ENCODE assay signal across 17 mouse cellular contexts in genomic region chr15:78955663-78956062, GRCm38 (mm10). TPM values are rescaled to one million over a fixed set of nuclear protein-coding genes. Genes with fewer than 3 reads are reported as not detected.
A peak's percentile ranks its signal among the peaks of the same experiment; 100 is the strongest.
DNase-seq lines count a peak whose midpoint lies in the region; ATAC-seq and TF ChIP-seq lines count a peak whose summit lies in the region.
"Had no signal": no experiment of that assay in that cellular context is flagged by ENCODE, and none has a peak within 500 bp of the region (broad histone marks: within the 10 kb centered on the region; RNA-seq: fewer than 3 reads in every experiment).

No protein-coding gene starts in this region.

- peak; percentile 24; the same call in 1 of the 2 replicates for TF ChIP-seq CTCF in hindbrain, postnatal 0 days (IDR thresholded peaks at IDR 0.05; ENCODE audit: low read depth)
- TF ChIP-seq CTCF in lung, embryonic 14.5 days (IDR thresholded peaks at IDR 0.05; ENCODE audit: low read depth): 0 out of 2 replicates have a peak, but pooled peaks have one; percentile 4
- peak in 1 of 2 experiments; percentile 32; a peak in 2 of 4 replicates for TF ChIP-seq CTCF in CH12.LX (conservative IDR thresholded peaks at IDR 0.05 in 1 of 2, IDR thresholded peaks at IDR 0.05 in 1 of 2; ENCODE audit: low read depth in 2 of 2, low read length in 2 of 2)
- peak; percentile 37 for TF ChIP-seq CTCF in stomach, postnatal 0 days (IDR thresholded peaks at IDR 0.05; ENCODE audit: low read depth)

- TF ChIP-seq EP300 in CH12.LX (IDR thresholded peaks at IDR 0.05; ENCODE audit: low read length): no peak
- TF ChIP-seq EP300 in stomach, postnatal 0 days (optimal IDR thresholded peaks at IDR 0.05): no peak

- no peak for ATAC-seq in hindbrain, postnatal 0 days
- no peak for ATAC-seq in hindbrain, embryonic 13.5 days (ENCODE audit: low FRiP score)
- ATAC-seq in lung, embryonic 14.5 days (ENCODE audit: insufficient read depth): no peak
- ATAC-seq in stomach, postnatal 0 days (ENCODE audit: low FRiP score, low TSS enrichment): no peak
- ATAC-seq: forebrain, embryonic 16.5 days had no signal

- H3K4me3 ChIP-seq in hindbrain, postnatal 0 days (ENCODE audit: low read length): no peak overlapping the region
- H3K4me3 ChIP-seq in hindbrain, embryonic 13.5 days: no peak overlapping the region
- H3K4me3 ChIP-seq in lung, embryonic 14.5 days (ENCODE audit: low read depth, low read length): no peak overlapping the region
- H3K4me3 ChIP-seq in CH12.LX (replicated peaks in 1 of 3; ENCODE audit: low read depth in 2 of 3, low read length in 2 of 3, poor library complexity in 1 of 3): no peak overlapping the region
- no peak overlapping the region for H3K4me3 ChIP-seq in stomach, postnatal 0 days (ENCODE audit: low read depth, low read length)
- H3K4me3 ChIP-seq: embryonic facial prominence, embryonic 12.5 days; heart, embryonic 10.5 days had no signal

- H3K27me3 ChIP-seq in hindbrain, postnatal 0 days (ENCODE audit: insufficient read depth, low read length): no peaks in the 10 kb centered on the region
- H3K27me3 ChIP-seq in hindbrain, embryonic 13.5 days: no peaks in the 10 kb centered on the region
- no peaks in the 10 kb centered on the region for H3K27me3 ChIP-seq in lung, embryonic 14.5 days (ENCODE audit: insufficient read depth, low read length)
- H3K27me3 ChIP-seq in CH12.LX (replicated peaks): peaks cover 10% of the 10 kb centered on the region
- H3K27me3 ChIP-seq in stomach, postnatal 0 days (ENCODE audit: control insufficient read depth, insufficient read depth, low read length): no peaks in the 10 kb centered on the region
- H3K27me3 ChIP-seq: embryonic facial prominence, embryonic 12.5 days had no signal

- 72% methylated on average over 3 of the region's 3 CpGs for WGBS in hindbrain, postnatal 0 days
- 73% methylated on average over 3 of the region's 3 CpGs for WGBS in hindbrain, embryonic 13.5 days
- WGBS in lung, embryonic 14.5 days: 68% methylated on average over 3 of the region's 3 CpGs
- 72% methylated on average over 3 of the region's 3 CpGs for WGBS in stomach, postnatal 0 days

- no peaks in the 10 kb centered on the region for H3K9me3 ChIP-seq in hindbrain, postnatal 0 days (ENCODE audit: low read length)
- no peaks in the 10 kb centered on the region for H3K9me3 ChIP-seq in hindbrain, embryonic 13.5 days
- no peaks in the 10 kb centered on the region for H3K9me3 ChIP-seq in lung, embryonic 14.5 days (ENCODE audit: low read depth, low read length)
- peaks cover 2% of the 10 kb centered on the region for H3K9me3 ChIP-seq in CH12.LX (replicated peaks; ENCODE audit: low read length)
- no peaks in the 10 kb centered on the region for H3K9me3 ChIP-seq in stomach, postnatal 0 days (ENCODE audit: control insufficient read depth, low read length)
- H3K9me3 ChIP-seq: embryonic facial prominence, embryonic 12.5 days; heart, embryonic 10.5 days had no signal

- dilution Hi-C loops in CH12.LX (cut with MboI; ENCODE audit: extremely low pct_ligation_motif_present, extremely low pct_unique_long_range_greater_than_20kb, low sequenced_read_pairs): no loop called here

- no peak for DNase-seq in hindbrain, postnatal 0 days (ENCODE audit: low spot score)
- no peak for DNase-seq in lung, embryonic 14.5 days
- no peak for DNase-seq in lung, postnatal 36 days
- no peak for DNase-seq in CH12.LX (ENCODE audit: extremely low read depth)
- no peak for DNase-seq in stomach, postnatal 0 days (ENCODE audit: low spot score)
- no peak for DNase-seq in T-cell, adult 2 months (ENCODE audit: low spot score)
- DNase-seq: adrenal gland, adult 8-10 months; adrenal gland, postnatal 36 days; cerebellum, adult 11 months; gastrocnemius, postnatal 25 days; heart, adult 11 months; heart, postnatal 10 days had no signal

- no peak; the same call in none of the 2 replicates for TF ChIP-seq RAD21 in CH12.LX (IDR thresholded peaks at IDR 0.05; ENCODE audit: low read depth, low read length)

- no peak for TF ChIP-seq POLR2A in CH12.LX (IDR thresholded peaks at IDR 0.05; ENCODE audit: low read depth, low read length)

- in situ Hi-C loops in CH12.LX (cut with MboI; ENCODE audit: low pct_ligation_motif_present, low pct_unique_long_range_greater_than_20kb, low sequenced_read_pairs): no loop called here

- H3K4me1 ChIP-seq in hindbrain, postnatal 0 days (ENCODE audit: insufficient read depth, low read length): no peaks in the 10 kb centered on the region
- H3K4me1 ChIP-seq in hindbrain, embryonic 13.5 days (replicated peaks): peaks cover 4% of the 10 kb centered on the region; the same call in 1 of the 2 replicates
- no peaks in the 10 kb centered on the region for H3K4me1 ChIP-seq in lung, embryonic 14.5 days (ENCODE audit: insufficient read depth)
- peaks cover 3 to 12% of the 10 kb centered on the region in 2 experiments; a peak in 1 of 4 replicates for H3K4me1 ChIP-seq in CH12.LX (ENCODE audit: control insufficient read depth in 1 of 2, insufficient read depth in 2 of 2)
- H3K4me1 ChIP-seq in stomach, postnatal 0 days (replicated peaks; ENCODE audit: control insufficient read depth, insufficient read depth): no peaks in the 10 kb centered on the region

- H3K9ac ChIP-seq in hindbrain, postnatal 0 days (replicated peaks; ENCODE audit: low read length): no peak overlapping the region
- H3K9ac ChIP-seq in hindbrain, embryonic 13.5 days: no peak overlapping the region
- no peak overlapping the region for H3K9ac ChIP-seq in lung, embryonic 14.5 days
- H3K9ac ChIP-seq in CH12.LX (ENCODE audit: insufficient read depth, low read depth): no peak overlapping the region
- no peak overlapping the region for H3K9ac ChIP-seq in stomach, postnatal 0 days (ENCODE audit: low read length)
- H3K9ac ChIP-seq: embryonic facial prominence, embryonic 12.5 days; hindbrain, embryonic 14.5 days had no signal

- no peak overlapping the region for H3K27ac ChIP-seq in hindbrain, postnatal 0 days
- H3K27ac ChIP-seq in hindbrain, embryonic 13.5 days: no peak overlapping the region
- no peak overlapping the region for H3K27ac ChIP-seq in lung, embryonic 14.5 days (ENCODE audit: low read depth)
- no peak overlapping the region for H3K27ac ChIP-seq in CH12.LX (ENCODE audit: insufficient read depth, low read depth)
- no peak overlapping the region for H3K27ac ChIP-seq in stomach, postnatal 0 days (replicated peaks)
- H3K27ac ChIP-seq: embryonic facial prominence, embryonic 12.5 days; heart, embryonic 10.5 days; hindbrain, embryonic 14.5 days had no signal

- H3K36me3 ChIP-seq in hindbrain, postnatal 0 days (ENCODE audit: insufficient read depth, low read length): peaks cover 22% of the 10 kb centered on the region
- H3K36me3 ChIP-seq in hindbrain, embryonic 13.5 days: peaks cover 80% of the 10 kb centered on the region
- no peaks in the 10 kb centered on the region for H3K36me3 ChIP-seq in lung, embryonic 14.5 days (ENCODE audit: insufficient read depth)
- no peaks in the 10 kb centered on the region for H3K36me3 ChIP-seq in CH12.LX (replicated peaks in 1 of 2; ENCODE audit: control insufficient read depth in 1 of 2, insufficient read depth in 1 of 2, low read length in 1 of 2)
- H3K36me3 ChIP-seq in stomach, postnatal 0 days (ENCODE audit: control insufficient read depth, insufficient read depth, low read length): no peaks in the 10 kb centered on the region

- no peaks in the 10 kb centered on the region for H3K79me2 ChIP-seq in CH12.LX (replicated peaks; ENCODE audit: control insufficient read depth, extremely low read depth, insufficient read depth, poor library complexity, severe bottlenecking)

- no peak overlapping the region for H3K4me2 ChIP-seq in hindbrain, postnatal 0 days (ENCODE audit: low read depth, low read length)
- H3K4me2 ChIP-seq in hindbrain, embryonic 13.5 days: no peak overlapping the region
- H3K4me2 ChIP-seq in lung, embryonic 14.5 days: no peak overlapping the region
- no peak overlapping the region for H3K4me2 ChIP-seq in CH12.LX (ENCODE audit: insufficient read depth, low read depth, poor library complexity, severe bottlenecking)
- no peak overlapping the region for H3K4me2 ChIP-seq in stomach, postnatal 0 days (replicated peaks; ENCODE audit: low read depth)
- H3K4me2 ChIP-seq: embryonic facial prominence, embryonic 12.5 days; hindbrain, embryonic 14.5 days had no signal

RNA-seq across cellular contexts. Expression of gene Triobp, which starts 8.1 kb away (rescaled TPM):
- total RNA-seq in hindbrain, postnatal 0 days (2014; rRNA removed): 42.0 and 57.6 TPM in 2 replicates
- polyA plus RNA-seq in hindbrain, postnatal 0 days (2015; fragmentation: Nextera tagmentation; extraction: Ambion mirVana): 19.0 and 20.7 TPM in 2 replicates
- polyA plus RNA-seq in hindbrain, embryonic 13.5 days (2015; fragmentation: Nextera tagmentation; extraction: Ambion mirVana): 31.6 and 36.6 TPM in 2 replicates
- polyA plus RNA-seq in lung, embryonic 14.5 days (2014; fragmentation: Nextera tagmentation; extraction: Ambion mirVana): 47.5 and 49.2 TPM in 2 replicates
- total RNA-seq in CH12.LX (2012; rRNA removed) (26.3 and 31.0 TPM in 2 replicates), CH12.LX (2014; rRNA removed) (10.9 and 11.5 TPM in 2 replicates)
- 25.5 and 27.3 TPM in 2 replicates for polyA plus RNA-seq in CH12.LX (2012; ENCODE audit: insufficient read length, low read depth)
- 22.4 and 30.6 TPM in 2 replicates for polyA plus RNA-seq in stomach, postnatal 0 days (2015; fragmentation: Nextera tagmentation; extraction: Ambion mirVana)

RNA-seq across cellular contexts. Expression of gene Nol12, which starts 20.9 kb away (rescaled TPM):
- 4.7 and 8.8 TPM in 2 replicates for total RNA-seq in hindbrain, postnatal 0 days (2014; rRNA removed)
- polyA plus RNA-seq in hindbrain, postnatal 0 days (2015; fragmentation: Nextera tagmentation; extraction: Ambion mirVana): 54.8 and 56.4 TPM in 2 replicates
- polyA plus RNA-seq in hindbrain, embryonic 13.5 days (2015; fragmentation: Nextera tagmentation; extraction: Ambion mirVana): 57.4 and 62.3 TPM in 2 replicates
- 52.8 and 57.4 TPM in 2 replicates for polyA plus RNA-seq in lung, embryonic 14.5 days (2014; fragmentation: Nextera tagmentation; extraction: Ambion mirVana)
- 33.2 and 40.0 TPM in 2 replicates for total RNA-seq in CH12.LX (2012; rRNA removed)
- total RNA-seq in CH12.LX (2014; rRNA removed): 13.2 and 13.7 TPM in 2 replicates
- polyA plus RNA-seq in CH12.LX (2012; ENCODE audit: insufficient read length, low read depth): 89.5 and 91.1 TPM in 2 replicates
- polyA plus RNA-seq in stomach, postnatal 0 days (2015; fragmentation: Nextera tagmentation; extraction: Ambion mirVana): 32.3 and 36.4 TPM in 2 replicates

RNA-seq across cellular contexts. Expression of gene Lgals1, which starts 29.1 kb away (rescaled TPM):
- total RNA-seq in hindbrain, postnatal 0 days (2014; rRNA removed): 67.6 and 91.5 TPM in 2 replicates
- polyA plus RNA-seq in hindbrain, postnatal 0 days (2015; fragmentation: Nextera tagmentation; extraction: Ambion mirVana): 141 and 144 TPM in 2 replicates
- polyA plus RNA-seq in hindbrain, embryonic 13.5 days (2015; fragmentation: Nextera tagmentation; extraction: Ambion mirVana): 193 and 202 TPM in 2 replicates
- 799 and 855 TPM in 2 replicates for polyA plus RNA-seq in lung, embryonic 14.5 days (2014; fragmentation: Nextera tagmentation; extraction: Ambion mirVana)
- 735 and 858 TPM in 2 replicates for total RNA-seq in CH12.LX (2012; rRNA removed)
- 791 and 805 TPM in 2 replicates for total RNA-seq in CH12.LX (2014; rRNA removed)
- 592 and 637 TPM in 2 replicates for polyA plus RNA-seq in CH12.LX (2012; ENCODE audit: insufficient read length, low read depth)
- 1,326 and 1,632 TPM in 2 replicates for polyA plus RNA-seq in stomach, postnatal 0 days (2015; fragmentation: Nextera tagmentation; extraction: Ambion mirVana)

RNA-seq across cellular contexts. Expression of gene Pdxp, which starts 41.9 kb away (rescaled TPM):
- 300 and 339 TPM in 2 replicates for total RNA-seq in hindbrain, postnatal 0 days (2014; rRNA removed)
- polyA plus RNA-seq in hindbrain, postnatal 0 days (2015; fragmentation: Nextera tagmentation; extraction: Ambion mirVana): 124 and 141 TPM in 2 replicates
- polyA plus RNA-seq in hindbrain, embryonic 13.5 days (2015; fragmentation: Nextera tagmentation; extraction: Ambion mirVana): 62.7 and 64.3 TPM in 2 replicates
- polyA plus RNA-seq in lung, embryonic 14.5 days (2014; fragmentation: Nextera tagmentation; extraction: Ambion mirVana): 17.9 and 21.9 TPM in 2 replicates
- 9.3 and 9.8 TPM in 2 replicates for total RNA-seq in CH12.LX (2012; rRNA removed)
- total RNA-seq in CH12.LX (2014; rRNA removed): 2.8 and 3.1 TPM in 2 replicates
- polyA plus RNA-seq in CH12.LX (2012; ENCODE audit: insufficient read length, low read depth): 3.4 and 5.4 TPM in 2 replicates
- polyA plus RNA-seq in stomach, postnatal 0 days (2015; fragmentation: Nextera tagmentation; extraction: Ambion mirVana): 4.1 and 4.3 TPM in 2 replicates

RNA-seq across cellular contexts. Expression of gene Sh3bp1, which starts 56.1 kb away (rescaled TPM):
- 2.4 and 6.2 TPM in 2 replicates for total RNA-seq in hindbrain, postnatal 0 days (2014; rRNA removed)
- polyA plus RNA-seq in hindbrain, postnatal 0 days (2015; fragmentation: Nextera tagmentation; extraction: Ambion mirVana): 4.4 and 5.5 TPM in 2 replicates
- polyA plus RNA-seq in hindbrain, embryonic 13.5 days (2015; fragmentation: Nextera tagmentation; extraction: Ambion mirVana): 3.8 and 4.5 TPM in 2 replicates
- 43.5 and 43.9 TPM in 2 replicates for polyA plus RNA-seq in lung, embryonic 14.5 days (2014; fragmentation: Nextera tagmentation; extraction: Ambion mirVana)
- total RNA-seq in CH12.LX (2012; rRNA removed) (20.6 and 23.8 TPM in 2 replicates), CH12.LX (2014; rRNA removed) (12.3 and 15.5 TPM in 2 replicates)
- polyA plus RNA-seq in CH12.LX (2012; ENCODE audit: insufficient read length, low read depth): 48.6 and 69.7 TPM in 2 replicates
- 22.7 and 27.4 TPM in 2 replicates for polyA plus RNA-seq in stomach, postnatal 0 days (2015; fragmentation: Nextera tagmentation; extraction: Ambion mirVana)
